Mouse (Mus musculus): ENCODE data around the gene Txndc11. TPM values are rescaled to one million over a fixed set of nuclear protein-coding genes. Genes with fewer than 3 reads are reported as not detected.
A peak's percentile ranks its signal among the peaks of the same experiment; 100 is the strongest.
"Not testable (repeated sequence)": the region's sequence is repeated elsewhere in the genome, so short reads cannot be mapped to it uniquely, and the experiment has no call there.

The Txndc11 gene
- polyA plus RNA-seq, 1 experiment = 28.6 TPM

DNA sequence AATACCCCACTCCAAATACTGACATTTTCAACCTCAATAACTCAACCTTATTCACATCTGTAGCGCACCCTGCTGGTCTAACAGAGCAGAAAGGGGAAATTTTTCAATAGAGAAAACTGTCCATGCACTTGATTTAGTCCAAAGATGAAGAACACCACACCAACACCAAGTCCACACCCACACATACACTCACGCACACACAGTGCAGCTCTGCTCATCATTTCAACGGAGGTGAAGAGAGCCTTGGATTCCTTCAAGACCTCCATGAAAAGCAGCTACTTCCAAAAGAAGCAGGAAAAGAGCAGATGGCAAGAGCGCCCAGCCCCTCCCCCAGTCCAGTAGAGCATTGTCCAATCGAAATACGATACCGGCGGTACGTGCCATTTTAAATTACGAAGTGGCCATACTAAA, 40.2 kb upstream of the Txndc11 start:
- H3K4me1 ChIP-seq (ENCODE audit: control insufficient read depth, insufficient read depth, insufficient read length) = peaks cover 3% of the 10 kb centered on the region; the same call in 1 of the 2 replicates
- no peaks in the 10 kb centered on the region for H3K36me3 ChIP-seq (ENCODE audit: control insufficient read depth, insufficient read depth, low read length)
- H3K4me3 ChIP-seq (ENCODE audit: extremely low read depth, insufficient read depth, insufficient read length) = peak overlapping the region; percentile 64
- H3K27me3 ChIP-seq (ENCODE audit: control insufficient read depth, insufficient read depth, low read length) = no peaks in the 10 kb centered on the region
- TF ChIP-seq CTCF (IDR thresholded peaks at IDR 0.05; ENCODE audit: extremely low read depth, insufficient read depth, insufficient read length, insufficient replicate concordance) = no peak
- TF ChIP-seq POLR2A (IDR thresholded peaks at IDR 0.05; ENCODE audit: low read depth, low read length) = no peak
- peak overlapping the region; percentile 26; the same call in 1 of the 2 replicates for H3K27ac ChIP-seq (ENCODE audit: insufficient read depth, low read length)
- peak; percentile 50 to 64 for DNase-seq (ENCODE audit: low read depth in 1 of 2, low spot score in 2 of 2)
- WGBS = 4% methylated on average over 10 of the region's 10 CpGs

GRCm38 (mm10) chr16:11171679-11172078, 37.2 kb upstream of the Txndc11 start:
- DNase-seq (ENCODE audit: low read depth in 1 of 2, low spot score in 2 of 2) = no peak
- 92% methylated on average over 6 of the region's 6 CpGs for WGBS
- Histone ChIP-seq H3K36me3 (ENCODE audit: control insufficient read depth, insufficient read depth, low read length) (no peaks in the 10 kb centered on the region), H3K27ac (ENCODE audit: insufficient read depth, low read length) (no peak overlapping the region), H3K4me1 (ENCODE audit: control insufficient read depth, insufficient read depth, insufficient read length) (no peaks in the 10 kb centered on the region; the same call in 1 of the 2 replicates), H3K27me3 (ENCODE audit: control insufficient read depth, insufficient read depth, low read length) (no peaks in the 10 kb centered on the region), H3K4me3 (ENCODE audit: extremely low read depth, insufficient read depth, insufficient read length) (no peak overlapping the region)
- TF ChIP-seq POLR2A (IDR thresholded peaks at IDR 0.05; ENCODE audit: low read depth, low read length) = no peak
- TF ChIP-seq CTCF (IDR thresholded peaks at IDR 0.05; ENCODE audit: extremely low read depth, insufficient read depth, insufficient read length, insufficient replicate concordance) = no peak

DNA sequence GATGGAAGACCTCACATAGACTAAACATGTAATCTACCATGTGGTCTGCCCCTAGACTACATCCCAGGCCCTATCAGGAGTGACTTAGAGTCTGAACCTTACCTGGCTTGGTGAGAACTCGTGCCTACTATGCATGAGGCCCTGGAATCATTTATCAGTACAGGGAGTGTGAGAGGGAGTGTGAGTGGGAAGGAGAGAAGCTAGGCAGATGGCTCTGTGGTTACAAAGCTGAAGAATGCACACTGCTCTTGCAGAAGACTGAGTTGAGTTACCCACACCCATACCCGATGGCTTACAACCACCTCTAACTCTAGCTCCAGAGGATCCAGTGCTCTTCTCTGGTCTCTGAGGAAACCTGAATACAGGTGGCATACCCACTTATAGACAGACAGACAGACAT, 32.0 kb upstream of the Txndc11 start:
- Histone ChIP-seq H3K27ac (ENCODE audit: insufficient read depth, low read length) (no peak overlapping the region), H3K4me1 (ENCODE audit: control insufficient read depth, insufficient read depth, insufficient read length) (no peaks in the 10 kb centered on the region; the same call in 1 of the 2 replicates), H3K36me3 (ENCODE audit: control insufficient read depth, insufficient read depth, low read length) (peaks cover 11% of the 10 kb centered on the region), H3K4me3 (ENCODE audit: extremely low read depth, insufficient read depth, insufficient read length) (no peak overlapping the region), H3K27me3 (ENCODE audit: control insufficient read depth, insufficient read depth, low read length) (no peaks in the 10 kb centered on the region)
- TF ChIP-seq CTCF (IDR thresholded peaks at IDR 0.05; ENCODE audit: extremely low read depth, insufficient read depth, insufficient read length, insufficient replicate concordance) (no peak), POLR2A (IDR thresholded peaks at IDR 0.05; ENCODE audit: low read depth, low read length) (no peak)
- no peak for DNase-seq (ENCODE audit: low read depth in 1 of 2, low spot score in 2 of 2)
- 71% methylated on average over 2 of the region's 2 CpGs for WGBS

DNA sequence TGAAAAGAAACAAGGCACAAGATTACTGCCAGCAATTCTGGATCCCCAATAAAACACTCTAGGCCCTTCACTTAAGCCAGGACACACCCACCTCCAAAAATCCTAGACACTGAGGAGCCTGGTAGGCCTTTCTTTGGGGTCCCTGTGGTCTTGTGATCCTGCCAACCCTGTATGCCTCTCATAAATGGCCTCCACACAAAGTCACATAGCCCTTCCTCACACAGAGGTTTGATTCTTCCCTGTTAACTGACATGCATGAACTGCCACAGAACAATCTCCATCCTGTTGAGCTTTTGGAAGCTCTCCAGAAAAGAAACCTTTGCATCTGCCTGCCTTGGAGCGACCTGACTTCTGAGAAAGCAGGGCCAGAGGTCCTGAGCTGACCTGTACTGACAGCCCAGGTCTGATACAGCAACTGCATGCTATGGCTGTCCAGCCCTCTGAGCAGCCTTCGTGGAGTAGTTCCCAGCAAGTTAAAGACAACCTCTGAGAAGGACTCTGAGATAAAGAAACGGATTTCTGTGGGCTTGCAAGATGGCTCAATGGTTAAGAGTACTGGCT, 30.3 kb upstream of the Txndc11 start:
- Histone ChIP-seq H3K4me3 (ENCODE audit: extremely low read depth, insufficient read depth, insufficient read length) (no peak overlapping the region), H3K4me1 (ENCODE audit: control insufficient read depth, insufficient read depth, insufficient read length) (no peaks in the 10 kb centered on the region; the same call in 1 of the 2 replicates), H3K27me3 (ENCODE audit: control insufficient read depth, insufficient read depth, low read length) (no peaks in the 10 kb centered on the region), H3K27ac (ENCODE audit: insufficient read depth, low read length) (no peak overlapping the region), H3K36me3 (ENCODE audit: control insufficient read depth, insufficient read depth, low read length) (peaks cover 14% of the 10 kb centered on the region)
- no peak for TF ChIP-seq POLR2A (IDR thresholded peaks at IDR 0.05; ENCODE audit: low read depth, low read length)
- TF ChIP-seq CTCF (IDR thresholded peaks at IDR 0.05; ENCODE audit: extremely low read depth, insufficient read depth, insufficient read length, insufficient replicate concordance) = no peak
- no peak for DNase-seq (ENCODE audit: low read depth in 1 of 2, low spot score in 2 of 2)
- WGBS = 74% methylated on average over 3 of the region's 3 CpGs

- WGBS = 8% methylated on average over 2 of the region's 3 CpGs
- H3K36me3 ChIP-seq (ENCODE audit: control insufficient read depth, insufficient read depth, low read length) = peaks cover 32% of the 10 kb centered on the region
- not testable (repeated sequence) for H3K27me3 ChIP-seq (ENCODE audit: control insufficient read depth, insufficient read depth, low read length); H3K27ac ChIP-seq (ENCODE audit: insufficient read depth, low read length); H3K4me1 ChIP-seq (ENCODE audit: control insufficient read depth, insufficient read depth, insufficient read length); H3K4me3 ChIP-seq (ENCODE audit: extremely low read depth, insufficient read depth, insufficient read length)
- DNase-seq (ENCODE audit: low read depth in 1 of 2, low spot score in 2 of 2) = peak; percentile 24 to 65
These were observed 23.3 kb upstream of the Txndc11 start for GRCm38 (mm10) chr16:11157721-11158120.

GRCm38 (mm10) chr16:11154500-11154899, 20.1 kb upstream of the Txndc11 start:
- no peak overlapping the region for H3K4me3 ChIP-seq (ENCODE audit: extremely low read depth, insufficient read depth, insufficient read length)
- no peak overlapping the region for H3K27ac ChIP-seq (ENCODE audit: insufficient read depth, low read length)
- no peaks in the 10 kb centered on the region for H3K27me3 ChIP-seq (ENCODE audit: control insufficient read depth, insufficient read depth, low read length)
- H3K4me1 ChIP-seq (ENCODE audit: control insufficient read depth, insufficient read depth, insufficient read length) = no peaks in the 10 kb centered on the region; the same call in 1 of the 2 replicates
- DNase-seq (ENCODE audit: low read depth in 1 of 2, low spot score in 2 of 2) = no peak
- no peak for TF ChIP-seq POLR2A (IDR thresholded peaks at IDR 0.05; ENCODE audit: low read depth, low read length)
- no peak for TF ChIP-seq CTCF (IDR thresholded peaks at IDR 0.05; ENCODE audit: extremely low read depth, insufficient read depth, insufficient read length, insufficient replicate concordance)
- H3K36me3 ChIP-seq (ENCODE audit: control insufficient read depth, insufficient read depth, low read length) = peaks cover 32% of the 10 kb centered on the region

DNA sequence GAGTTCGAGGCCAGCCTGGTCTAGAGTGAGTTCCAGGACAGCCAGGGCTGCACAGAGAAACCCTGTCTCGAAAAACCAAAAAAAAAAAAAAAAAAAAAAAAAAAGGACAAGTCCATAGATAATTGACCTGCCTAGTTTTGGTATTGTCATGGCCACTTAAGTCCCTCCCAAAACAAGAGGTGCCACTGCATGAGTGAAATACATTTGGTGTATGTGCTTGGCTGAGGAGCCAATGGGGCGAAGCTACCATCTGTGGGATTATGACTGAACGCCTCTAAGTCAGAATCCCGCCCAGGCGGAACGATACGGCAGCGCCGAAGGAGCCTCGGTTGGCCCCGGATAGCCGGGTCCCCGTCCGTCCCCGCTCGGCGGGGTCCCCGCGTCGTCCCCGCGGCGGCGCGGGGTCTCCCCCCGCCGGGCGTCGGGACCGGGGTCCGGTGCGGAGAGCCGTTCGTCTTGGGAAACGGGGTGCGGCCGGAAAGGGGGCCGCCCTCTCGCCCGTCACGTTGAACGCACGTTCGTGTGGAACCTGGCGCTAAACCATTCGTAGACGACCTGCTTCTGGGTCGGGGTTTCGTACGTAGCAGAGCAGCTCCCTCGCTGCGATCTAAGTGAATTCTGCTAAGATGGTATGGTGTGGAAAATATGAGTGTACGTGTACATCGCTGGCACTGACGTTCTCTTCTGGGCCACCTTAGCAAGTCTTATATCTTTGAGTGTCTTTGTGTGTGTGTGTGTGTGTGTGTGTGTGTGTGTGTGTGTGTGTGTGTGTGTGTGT, 9.4 kb upstream of the Txndc11 start:
- DNase-seq (ENCODE audit: low read depth in 1 of 2, low spot score in 2 of 2) = peak in 1 of 2 experiments; percentile 98
- peaks cover 39% of the 10 kb centered on the region for H3K36me3 ChIP-seq (ENCODE audit: control insufficient read depth, insufficient read depth, low read length)
- 31% methylated on average over 56 of the region's 56 CpGs for WGBS
- H3K27me3 ChIP-seq (ENCODE audit: control insufficient read depth, insufficient read depth, low read length); H3K4me3 ChIP-seq (ENCODE audit: extremely low read depth, insufficient read depth, insufficient read length); H3K4me1 ChIP-seq (ENCODE audit: control insufficient read depth, insufficient read depth, insufficient read length); H3K27ac ChIP-seq (ENCODE audit: insufficient read depth, low read length): not testable (repeated sequence)
